Comparison of ENCODE assay signal across 15 mouse cellular contexts in the genomic region with DNA sequence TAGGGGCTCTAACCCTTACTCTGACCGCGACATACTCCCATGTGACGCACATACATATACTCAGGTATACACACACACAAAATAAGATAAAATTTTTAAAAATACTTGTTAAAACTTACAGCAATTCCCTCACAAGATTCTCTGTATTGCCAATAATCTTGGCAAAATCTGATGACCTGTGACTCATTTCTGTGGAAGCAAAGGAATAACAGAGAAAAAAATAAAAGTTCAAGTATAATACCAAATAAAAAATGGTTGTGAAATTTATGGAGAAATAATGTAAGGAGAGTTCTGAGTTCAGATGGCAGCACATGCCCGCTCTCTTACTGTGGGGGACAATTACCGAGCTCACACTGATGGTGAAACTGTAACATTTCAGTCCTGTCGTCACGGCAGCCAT.
"Had no signal": no experiment of that assay in that cellular context is flagged by ENCODE, and none has a peak within 500 bp of the region (broad histone marks: within the 10 kb centered on the region; RNA-seq: fewer than 3 reads in every experiment).

No protein-coding gene starts in this region.

- DNase-seq: cerebellum, adult 9-10 months; cerebellum, adult 9-11 months; cerebellum, postnatal 10 days; cerebellum, postnatal 14 days; cerebellum, postnatal 25 days; cerebellum, postnatal 36 days; embryo, embryonic 11 days; forebrain, postnatal 0 days; gastrocnemius, adult 2 months; gastrocnemius, postnatal 10 days; gastrocnemius, postnatal 14 days; gastrocnemius, postnatal 36 days; heart, adult 11 months; heart, adult 18-20 months; heart, adult 2 months had no signal
